Mouse (Mus musculus): ENCODE measurements at regions not wholly inside any gene's neighbourhood (a gene's known extent, or its start where the extent isn't known, plus 50 kb on each side); places are given as distances from the start of the nearest gene placed in this dataset.

DNA sequence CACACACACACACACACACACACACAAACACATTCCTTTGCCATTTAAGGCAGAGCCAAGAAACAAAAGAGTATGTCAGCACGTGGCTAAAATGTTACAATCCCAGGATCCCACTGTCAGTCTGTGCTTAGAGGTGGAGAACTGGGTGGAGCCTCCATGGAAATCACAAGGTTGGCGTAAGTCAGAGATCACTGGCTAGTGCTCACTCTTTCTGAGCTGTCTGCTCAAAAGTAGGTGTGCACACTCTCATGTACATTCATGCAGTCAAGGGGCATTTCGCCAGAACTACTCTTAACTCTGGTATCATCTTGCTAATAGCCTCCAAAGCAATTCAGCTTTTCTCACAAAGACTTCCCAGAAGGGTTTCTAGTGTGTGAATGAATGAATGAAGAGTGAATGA is 318.2 kb downstream of the Gm45692 start:
- no peak for DNase-seq (ENCODE audit: low spot score)
- Histone ChIP-seq H3K36me3 (ENCODE audit: control insufficient read depth, insufficient read depth, low read length) (no peaks in the 10 kb centered on the region), H3K27ac (ENCODE audit: low read depth, low read length) (no peak overlapping the region), H3K4me2 (no peak overlapping the region), H3K27me3 (replicated peaks; ENCODE audit: control insufficient read depth, insufficient read depth, low read length) (no peaks in the 10 kb centered on the region), H3K9ac (ENCODE audit: low read depth, low read length) (no peak overlapping the region), H3K4me3 (ENCODE audit: low read depth, low read length) (no peak overlapping the region), H3K4me1 (replicated peaks; ENCODE audit: control insufficient read depth, insufficient read depth, low read length) (no peaks in the 10 kb centered on the region), H3K9me3 (ENCODE audit: control insufficient read depth, low read length) (no peaks in the 10 kb centered on the region)
- ATAC-seq (replicated peaks; ENCODE audit: low FRiP score): no peak
- WGBS: 78% methylated on average over 3 of the region's 3 CpGs

DNA sequence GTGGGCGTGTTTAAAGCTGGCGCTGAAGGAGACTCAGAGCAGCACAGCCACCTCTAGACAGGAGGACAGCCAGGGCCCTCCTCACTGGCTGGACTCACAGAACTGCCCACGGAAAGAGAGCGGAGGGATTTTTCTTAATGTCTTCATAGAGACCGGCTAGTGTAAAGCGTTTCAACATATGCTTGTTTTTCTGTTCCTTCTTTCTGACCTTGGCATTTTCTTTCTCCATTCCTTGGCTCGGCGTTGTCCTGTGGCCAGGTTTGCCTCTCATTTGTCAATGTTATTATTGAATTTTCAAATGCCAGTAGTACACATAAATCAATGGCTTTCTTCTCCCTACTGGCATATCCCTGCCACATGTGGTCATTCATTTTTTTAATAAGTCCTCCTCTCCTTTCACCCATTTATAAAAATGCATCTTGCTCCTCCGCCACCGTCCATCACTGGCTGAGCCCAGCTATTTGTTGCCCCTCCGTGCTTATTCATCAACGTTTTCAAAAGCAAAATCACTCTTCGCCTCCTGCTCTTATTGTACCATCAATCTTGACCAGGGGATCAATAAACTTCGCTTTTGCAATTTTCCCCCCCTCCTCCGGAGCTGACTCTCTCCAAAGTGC is 319.0 kb downstream of the Gm45692 start:
- ATAC-seq (replicated peaks; ENCODE audit: low FRiP score) (no peak), DNase-seq (ENCODE audit: low spot score) (no peak)
- H3K9me3 ChIP-seq (ENCODE audit: control insufficient read depth, low read length): no peaks in the 10 kb centered on the region
- no peaks in the 10 kb centered on the region for H3K4me1 ChIP-seq (replicated peaks; ENCODE audit: control insufficient read depth, insufficient read depth, low read length)
- no peaks in the 10 kb centered on the region for H3K36me3 ChIP-seq (ENCODE audit: control insufficient read depth, insufficient read depth, low read length)
- H3K9ac ChIP-seq (ENCODE audit: low read depth, low read length): no peak overlapping the region
- H3K27me3 ChIP-seq (replicated peaks; ENCODE audit: control insufficient read depth, insufficient read depth, low read length): no peaks in the 10 kb centered on the region
- no peak overlapping the region for H3K4me2 ChIP-seq
- no peak overlapping the region for H3K4me3 ChIP-seq (ENCODE audit: low read depth, low read length)
- H3K27ac ChIP-seq (ENCODE audit: low read depth, low read length): no peak overlapping the region
- WGBS: 78% methylated on average over 15 of the region's 15 CpGs

DNA sequence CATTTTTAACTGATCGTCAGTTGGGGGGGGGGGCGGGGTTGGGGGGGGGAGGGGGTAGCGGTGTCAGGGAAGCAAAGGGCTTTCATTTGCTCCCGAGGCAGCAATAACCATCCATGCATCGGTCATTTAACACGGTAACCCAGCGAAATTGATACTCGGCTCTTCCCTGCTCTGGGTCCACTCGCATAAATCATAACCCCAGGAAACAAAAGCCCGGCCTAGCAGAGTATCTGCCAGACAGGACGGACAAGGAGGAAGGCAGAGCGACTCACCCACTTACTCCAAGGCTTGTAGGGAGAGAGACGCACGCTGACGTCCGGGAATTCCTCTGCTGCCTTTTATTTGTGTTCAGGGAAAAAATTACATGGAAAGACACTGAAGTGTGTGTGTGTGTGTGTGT is 319.5 kb downstream of the Gm45692 start:
- Histone ChIP-seq H3K9ac (ENCODE audit: low read depth, low read length) (no peak overlapping the region), H3K36me3 (ENCODE audit: control insufficient read depth, insufficient read depth, low read length) (no peaks in the 10 kb centered on the region), H3K27me3 (replicated peaks; ENCODE audit: control insufficient read depth, insufficient read depth, low read length) (no peaks in the 10 kb centered on the region), H3K4me2 (no peak overlapping the region), H3K9me3 (ENCODE audit: control insufficient read depth, low read length) (no peaks in the 10 kb centered on the region), H3K4me1 (replicated peaks; ENCODE audit: control insufficient read depth, insufficient read depth, low read length) (no peaks in the 10 kb centered on the region), H3K4me3 (ENCODE audit: low read depth, low read length) (no peak overlapping the region), H3K27ac (ENCODE audit: low read depth, low read length) (no peak overlapping the region)
- DNase-seq (ENCODE audit: low spot score) (no peak), ATAC-seq (replicated peaks; ENCODE audit: low FRiP score) (no peak)
- 68% methylated on average over 16 of the region's 16 CpGs for WGBS

- Histone ChIP-seq H3K9ac (ENCODE audit: low read depth, low read length) (no peak overlapping the region), H3K36me3 (ENCODE audit: control insufficient read depth, insufficient read depth, low read length) (no peaks in the 10 kb centered on the region), H3K4me2 (no peak overlapping the region), H3K4me1 (replicated peaks; ENCODE audit: control insufficient read depth, insufficient read depth, low read length) (no peaks in the 10 kb centered on the region), H3K9me3 (ENCODE audit: control insufficient read depth, low read length) (no peaks in the 10 kb centered on the region), H3K27ac (ENCODE audit: low read depth, low read length) (no peak overlapping the region), H3K4me3 (ENCODE audit: low read depth, low read length) (no peak overlapping the region), H3K27me3 (replicated peaks; ENCODE audit: control insufficient read depth, insufficient read depth, low read length) (no peaks in the 10 kb centered on the region)
- DNase-seq (ENCODE audit: low spot score) (no peak), ATAC-seq (replicated peaks; ENCODE audit: low FRiP score) (no peak)
- WGBS: 61% methylated on average over 12 of the region's 12 CpGs
Measured at GRCm38 (mm10) chr8:26441268-26442030, 322.1 kb downstream of the Gm45692 start.

DNA sequence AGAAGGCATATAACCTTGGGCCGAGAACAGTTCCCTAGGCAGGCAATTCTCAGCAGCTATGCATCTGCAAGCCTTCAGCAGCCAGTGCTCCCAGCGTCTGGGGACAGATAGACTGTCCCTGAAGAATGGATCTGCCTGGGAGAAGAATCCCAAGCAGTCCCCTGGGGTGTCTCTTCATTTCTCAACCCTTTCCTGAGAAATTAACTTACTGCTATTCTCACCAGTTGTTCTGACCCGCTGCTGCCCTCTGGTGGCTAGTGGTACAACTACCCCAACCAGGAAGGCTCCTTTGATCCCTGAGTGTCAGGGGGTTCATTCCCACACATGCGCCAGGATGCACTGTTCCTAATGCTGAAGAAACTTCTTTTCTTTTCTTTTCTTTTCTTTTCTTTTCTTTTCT is 323.7 kb downstream of the Gm45692 start:
- Histone ChIP-seq H3K36me3 (ENCODE audit: control insufficient read depth, insufficient read depth, low read length) (no peaks in the 10 kb centered on the region), H3K4me2 (no peak overlapping the region), H3K9ac (ENCODE audit: low read depth, low read length) (no peak overlapping the region), H3K27me3 (replicated peaks; ENCODE audit: control insufficient read depth, insufficient read depth, low read length) (no peaks in the 10 kb centered on the region), H3K27ac (ENCODE audit: low read depth, low read length) (no peak overlapping the region), H3K9me3 (ENCODE audit: control insufficient read depth, low read length) (no peaks in the 10 kb centered on the region), H3K4me3 (ENCODE audit: low read depth, low read length) (no peak overlapping the region), H3K4me1 (replicated peaks; ENCODE audit: control insufficient read depth, insufficient read depth, low read length) (no peaks in the 10 kb centered on the region)
- ATAC-seq (replicated peaks; ENCODE audit: low FRiP score) (no peak), DNase-seq (ENCODE audit: low spot score) (peak; percentile 37)
- 37% methylated on average over 4 of the region's 4 CpGs for WGBS

- Histone ChIP-seq H3K27me3 (replicated peaks; ENCODE audit: control insufficient read depth, insufficient read depth, low read length) (no peaks in the 10 kb centered on the region), H3K36me3 (ENCODE audit: control insufficient read depth, insufficient read depth, low read length) (no peaks in the 10 kb centered on the region), H3K9me3 (ENCODE audit: control insufficient read depth, low read length) (no peaks in the 10 kb centered on the region), H3K27ac (ENCODE audit: low read depth, low read length) (no peak overlapping the region), H3K4me1 (replicated peaks; ENCODE audit: control insufficient read depth, insufficient read depth, low read length) (no peaks in the 10 kb centered on the region), H3K9ac (ENCODE audit: low read depth, low read length) (no peak overlapping the region), H3K4me2 (no peak overlapping the region), H3K4me3 (ENCODE audit: low read depth, low read length) (no peak overlapping the region)
- WGBS: 83% methylated on average over 11 of the region's 11 CpGs
- ATAC-seq (replicated peaks; ENCODE audit: low FRiP score) (no peak), DNase-seq (ENCODE audit: low spot score) (no peak)
Measured at GRCm38 (mm10) chr8:26443735-26444134, 324.4 kb downstream of the Gm45692 start.

GRCm38 (mm10) chr8:26445991-26446390 is 326.7 kb downstream of the Gm45692 start:
- DNase-seq (ENCODE audit: low spot score) (no peak), ATAC-seq (replicated peaks; ENCODE audit: low FRiP score) (no peak)
- no peaks in the 10 kb centered on the region for H3K27me3 ChIP-seq (replicated peaks; ENCODE audit: control insufficient read depth, insufficient read depth, low read length)
- H3K4me2 ChIP-seq: no peak overlapping the region
- no peak overlapping the region for H3K9ac ChIP-seq (ENCODE audit: low read depth, low read length)
- no peak overlapping the region for H3K27ac ChIP-seq (ENCODE audit: low read depth, low read length)
- H3K9me3 ChIP-seq (ENCODE audit: control insufficient read depth, low read length): no peaks in the 10 kb centered on the region
- no peak overlapping the region for H3K4me3 ChIP-seq (ENCODE audit: low read depth, low read length)
- H3K36me3 ChIP-seq (ENCODE audit: control insufficient read depth, insufficient read depth, low read length): no peaks in the 10 kb centered on the region
- H3K4me1 ChIP-seq (replicated peaks; ENCODE audit: control insufficient read depth, insufficient read depth, low read length): no peaks in the 10 kb centered on the region
- 76% methylated on average over 4 of the region's 4 CpGs for WGBS

DNA sequence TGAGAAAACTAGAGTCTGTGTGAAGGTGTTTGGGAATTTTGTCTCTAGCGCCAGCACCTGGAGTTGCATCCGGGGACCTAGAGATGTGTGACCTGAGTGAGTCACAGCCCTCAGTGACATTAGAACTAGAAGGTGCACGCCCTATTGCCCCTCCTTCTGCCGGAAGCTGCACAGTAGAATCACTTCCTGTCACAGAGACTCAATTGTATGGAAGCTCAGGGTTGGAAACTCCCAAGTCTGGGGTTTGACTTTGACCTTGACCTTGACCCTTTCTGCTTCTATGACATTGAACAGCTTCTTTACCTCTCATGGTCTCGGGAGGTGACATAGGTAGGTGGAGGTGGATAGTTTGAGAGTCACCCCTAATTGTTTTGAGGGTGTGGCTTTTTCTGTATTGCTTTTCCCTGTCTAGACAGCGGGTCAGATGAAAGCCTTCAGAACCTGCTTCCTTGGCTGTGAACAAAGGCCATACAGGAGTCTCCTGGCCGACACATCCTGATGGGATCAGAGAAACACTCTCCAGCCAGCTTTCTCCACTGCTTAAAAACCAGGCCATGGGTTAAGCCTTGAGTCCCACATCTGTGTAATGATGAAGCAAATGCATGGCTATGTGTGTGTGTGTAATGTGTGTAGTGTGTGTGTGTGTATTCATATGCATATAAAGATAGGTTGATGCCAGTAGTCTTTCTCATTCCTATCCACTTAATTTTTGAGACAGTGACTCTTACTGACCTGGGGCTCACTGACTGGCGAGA is 328.7 kb downstream of the Gm45692 start:
- H3K9ac ChIP-seq (ENCODE audit: low read depth, low read length): no peak overlapping the region
- ATAC-seq (replicated peaks; ENCODE audit: low FRiP score): no peak
- no peak overlapping the region for H3K4me3 ChIP-seq (ENCODE audit: low read depth, low read length)
- H3K4me2 ChIP-seq: no peak overlapping the region
- H3K9me3 ChIP-seq (ENCODE audit: control insufficient read depth, low read length): no peaks in the 10 kb centered on the region
- no peaks in the 10 kb centered on the region for H3K4me1 ChIP-seq (replicated peaks; ENCODE audit: control insufficient read depth, insufficient read depth, low read length)
- H3K27ac ChIP-seq (ENCODE audit: low read depth, low read length): no peak overlapping the region
- no peaks in the 10 kb centered on the region for H3K27me3 ChIP-seq (replicated peaks; ENCODE audit: control insufficient read depth, insufficient read depth, low read length)
- no peaks in the 10 kb centered on the region for H3K36me3 ChIP-seq (ENCODE audit: control insufficient read depth, insufficient read depth, low read length)
- 75% methylated on average over 8 of the region's 8 CpGs for WGBS
- no peak for DNase-seq (ENCODE audit: low spot score)
